Mouse (Mus musculus): ENCODE data around the gene Klhl31.

Gene Klhl31

DNA sequence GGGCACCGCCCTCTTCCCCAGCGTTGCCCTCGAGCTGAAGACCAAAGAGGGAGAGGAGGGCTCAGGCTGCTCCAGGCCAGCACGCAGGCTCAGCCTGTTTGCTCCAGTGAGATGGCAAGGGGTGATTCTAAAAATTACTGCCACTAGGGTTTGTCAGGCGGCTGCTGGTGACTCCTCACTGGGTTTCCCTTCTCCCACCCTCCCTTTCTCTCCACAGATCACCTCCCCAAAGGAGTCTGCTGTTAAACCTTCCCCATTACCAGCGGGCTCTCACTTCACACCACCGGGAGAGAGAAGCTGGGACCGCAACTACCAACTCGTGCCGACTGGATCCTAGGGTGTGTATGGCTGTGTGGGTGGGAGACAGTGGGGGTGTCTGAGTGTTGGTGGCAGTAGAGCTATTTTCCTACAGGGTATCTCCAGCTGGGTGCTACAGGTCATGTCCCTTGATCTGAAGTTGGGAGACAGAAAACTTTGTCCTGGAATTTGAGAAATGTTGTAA is at the start of gene Klhl31:
TSS of gene Klhl31 (plus strand) at position 51 of the 502 bp plus-strand sequence.
- ATAC-seq (ENCODE audit: low TSS enrichment) = no peak

DNA sequence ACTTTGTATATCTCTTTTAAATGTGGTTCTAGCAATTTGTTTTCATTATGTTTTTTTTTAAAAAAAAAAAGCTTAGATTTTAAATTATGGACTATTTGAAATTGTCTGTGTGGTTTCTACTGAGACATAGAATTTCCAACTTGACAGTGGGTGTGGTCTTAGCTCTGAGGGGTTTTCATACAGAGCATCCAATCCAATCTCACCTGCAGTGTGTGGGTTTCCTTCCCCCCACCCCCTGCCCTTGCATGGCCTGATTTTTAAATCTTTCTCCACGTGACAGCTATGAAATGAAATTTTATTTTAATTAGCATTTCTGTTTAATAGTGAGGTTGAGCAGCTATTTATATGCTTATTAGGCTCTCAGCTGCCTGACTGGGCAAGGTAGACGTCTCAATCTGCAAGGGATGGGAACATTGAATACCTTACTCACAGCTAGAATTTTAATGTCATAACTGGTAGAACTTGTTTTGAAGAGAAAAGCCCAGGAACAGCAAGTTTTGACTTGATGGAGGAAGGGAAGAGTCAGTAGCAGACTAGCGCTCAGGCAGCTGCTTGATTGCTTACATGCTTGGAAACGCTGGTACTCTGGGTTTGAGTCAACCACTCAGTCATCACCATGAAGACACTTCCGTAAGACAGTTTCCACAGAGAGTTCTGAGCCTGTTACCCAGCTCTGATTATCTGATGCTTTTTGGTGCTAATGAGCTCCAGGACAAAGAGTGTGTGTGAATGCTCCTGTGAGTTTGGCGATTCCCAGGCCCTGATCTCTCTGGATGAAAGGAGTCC is 49.3 kb upstream of the Klhl31 start:
- no peak for ATAC-seq (ENCODE audit: low TSS enrichment)

DNA sequence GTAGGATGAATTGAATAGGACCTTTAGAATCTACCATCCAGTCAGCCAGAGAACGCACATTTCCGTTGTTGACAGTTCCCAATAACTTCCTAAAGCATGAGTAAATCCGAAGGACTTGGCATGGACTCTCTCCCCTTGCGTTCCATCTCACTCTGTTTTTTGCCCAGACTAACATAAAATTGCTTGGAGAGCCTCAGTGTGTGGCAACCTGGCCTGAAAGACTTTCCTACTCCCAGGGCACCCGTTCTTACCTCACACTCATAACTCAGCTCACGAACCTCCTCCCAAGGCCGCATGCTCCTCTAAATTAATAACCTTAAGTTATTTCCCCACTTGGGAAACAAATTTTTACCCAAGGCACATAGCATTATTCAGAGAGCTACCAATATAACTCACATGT is 48.7 kb upstream of the Klhl31 start:
- no peak for ATAC-seq (ENCODE audit: low TSS enrichment)

DNA sequence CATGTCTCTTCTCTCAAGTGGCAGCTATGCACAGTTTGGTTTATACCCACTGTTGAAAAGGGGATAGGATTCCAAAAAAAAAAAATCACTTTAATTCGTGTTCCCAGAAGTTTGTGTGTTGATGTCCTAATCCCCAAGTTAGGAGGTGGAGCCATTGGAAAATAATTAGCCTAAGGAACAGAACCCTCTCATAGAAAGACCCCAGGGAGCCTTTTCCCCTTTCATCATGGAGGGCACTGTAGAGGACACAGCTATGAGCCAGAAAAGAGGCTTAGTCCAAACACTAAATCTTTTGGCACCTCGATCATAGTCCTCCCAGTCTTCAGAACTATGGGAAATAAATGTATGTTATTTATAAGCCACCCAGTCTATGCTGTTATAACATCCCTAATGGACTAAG is 46.8 kb upstream of the Klhl31 start:
- no peak for ATAC-seq (ENCODE audit: low TSS enrichment)

DNA sequence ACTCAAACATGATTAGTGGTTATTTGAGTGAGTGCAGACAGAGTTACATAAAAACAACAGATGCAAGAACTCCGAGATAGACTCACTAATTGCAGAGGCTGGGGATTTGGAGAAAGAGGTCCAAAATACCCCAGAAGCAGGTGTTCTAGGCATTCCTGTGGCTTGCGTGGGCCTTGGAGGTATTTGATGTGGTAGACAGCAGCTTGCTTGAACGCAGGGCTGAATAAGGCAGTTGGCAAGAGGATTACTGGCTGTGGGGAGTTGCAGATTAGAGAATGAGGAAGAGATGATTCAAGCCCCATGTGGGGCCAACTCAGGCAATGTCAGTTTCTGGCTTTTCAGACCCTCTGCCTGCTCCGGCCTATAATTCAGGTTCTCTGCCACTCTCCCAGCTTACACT is 43.9 kb upstream of the Klhl31 start:
- ATAC-seq (ENCODE audit: low TSS enrichment) = no peak

DNA sequence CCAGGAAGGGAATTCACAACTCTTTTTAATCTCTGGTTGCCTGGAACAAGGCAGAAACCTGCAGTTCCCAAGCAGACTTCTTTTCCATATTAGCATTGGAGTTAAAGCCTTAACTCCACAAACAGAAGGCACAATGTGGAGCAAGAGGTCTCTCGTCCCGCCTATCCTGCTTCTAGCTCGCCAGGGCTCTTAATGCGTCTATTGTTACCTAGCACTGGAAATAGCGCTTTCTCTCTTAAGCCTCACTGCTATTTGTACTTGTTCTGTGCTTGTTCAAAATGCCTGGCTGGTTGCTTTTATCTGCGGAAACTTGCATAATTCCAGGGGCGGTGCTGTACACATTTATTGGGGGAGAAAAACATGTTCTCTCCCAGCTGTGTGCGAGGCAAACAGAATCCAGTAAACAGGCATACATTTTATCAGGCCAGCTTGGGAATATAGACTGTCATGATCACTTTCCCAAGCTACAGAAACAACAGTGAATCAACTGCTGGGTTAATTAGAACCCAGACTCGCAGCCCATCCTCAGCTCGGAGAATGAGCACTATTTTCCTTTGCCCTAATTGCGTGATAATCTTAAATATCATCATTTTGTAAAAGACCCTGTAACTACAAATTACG is 41.2 kb upstream of the Klhl31 start:
- ATAC-seq (ENCODE audit: low TSS enrichment) = peak; percentile 23; the same call in 1 of the 2 replicates

DNA sequence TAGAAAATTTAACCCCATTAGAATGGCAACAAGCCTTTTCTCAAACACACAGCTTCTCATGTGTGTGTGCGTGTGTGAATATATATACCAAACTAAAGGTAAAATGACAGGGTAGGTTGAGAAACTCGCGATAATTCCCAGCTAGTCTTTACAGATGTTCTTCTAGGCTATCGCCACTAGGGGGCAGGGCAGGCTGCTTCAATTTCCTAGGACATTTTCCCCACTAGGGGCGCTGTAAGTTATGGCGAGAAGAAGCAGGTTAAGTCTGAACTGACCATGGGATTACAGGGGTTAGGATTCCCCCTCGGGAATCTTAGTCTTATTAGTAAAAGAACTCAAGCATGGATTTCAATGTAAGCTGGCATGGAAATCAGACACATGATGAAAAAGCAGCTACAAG is 39.9 kb upstream of the Klhl31 start:
- ATAC-seq (ENCODE audit: low TSS enrichment) = peak; percentile 64

DNA sequence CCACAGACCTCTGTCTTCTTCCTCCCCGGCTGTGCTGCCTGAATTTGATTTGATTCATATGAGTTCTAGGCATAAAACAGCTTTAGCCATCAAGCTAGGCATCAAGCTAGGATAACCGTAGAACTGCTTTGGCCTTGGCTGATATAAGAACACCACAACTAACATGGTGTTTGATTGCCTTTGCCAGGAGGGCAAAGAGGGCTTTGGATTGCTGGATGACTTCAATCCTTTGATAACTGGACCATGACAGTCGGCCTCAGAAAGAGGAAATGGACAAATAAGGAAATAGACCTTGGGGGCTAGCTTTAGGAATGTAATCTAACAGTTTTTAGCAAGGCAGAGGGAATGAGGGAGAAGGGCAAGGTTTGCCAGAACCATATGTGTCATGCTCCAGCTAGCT is 37.7 kb upstream of the Klhl31 start:
- ATAC-seq (ENCODE audit: low TSS enrichment) = no peak

DNA sequence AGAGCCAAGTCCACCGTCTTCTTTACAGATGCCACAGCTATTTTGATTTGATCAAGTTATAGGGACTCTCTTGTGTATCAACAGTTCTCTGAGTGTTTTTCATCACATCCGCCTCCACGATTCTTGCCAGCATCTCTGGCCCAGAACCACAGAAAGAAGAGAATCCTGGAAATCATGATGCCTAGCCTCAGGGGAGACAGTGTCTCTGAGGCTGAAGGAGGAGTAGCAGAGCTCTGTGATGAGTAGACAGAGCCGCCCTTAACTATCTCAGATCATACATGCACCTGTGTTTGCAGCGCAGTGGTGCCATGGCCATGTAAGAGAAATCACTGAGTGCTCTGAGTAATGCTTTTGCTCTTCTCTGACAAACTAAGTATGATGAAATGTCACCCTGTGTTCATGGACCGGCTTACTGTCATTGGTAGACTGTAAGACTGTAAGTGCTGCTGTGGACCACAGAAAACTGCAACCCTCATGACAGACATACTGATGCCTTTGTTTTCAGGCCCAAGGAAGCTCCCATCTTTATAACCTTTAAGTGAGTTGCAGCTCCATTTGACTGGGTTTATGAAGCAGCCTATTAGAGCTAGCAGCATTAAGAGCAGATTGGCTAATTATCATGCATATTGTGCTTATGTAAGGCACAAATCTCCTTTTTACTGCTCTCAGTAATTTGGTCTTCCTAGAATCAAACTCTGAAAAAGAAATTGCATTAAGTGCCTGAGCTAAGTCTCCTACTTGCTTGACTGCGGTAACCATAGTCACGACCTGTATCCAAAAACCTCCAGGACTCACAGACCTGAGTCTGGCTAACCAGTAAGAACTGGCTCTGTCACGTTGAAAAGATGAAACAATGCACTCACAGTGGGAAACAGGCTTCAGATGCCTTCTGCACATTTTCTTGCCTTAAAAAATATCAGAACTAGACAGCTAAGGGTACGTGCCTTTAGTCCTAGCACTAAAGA is 33.7 kb upstream of the Klhl31 start:
- ATAC-seq (ENCODE audit: low TSS enrichment) = 0 out of 2 replicates have a peak, but pooled peaks have one; percentile 20

DNA sequence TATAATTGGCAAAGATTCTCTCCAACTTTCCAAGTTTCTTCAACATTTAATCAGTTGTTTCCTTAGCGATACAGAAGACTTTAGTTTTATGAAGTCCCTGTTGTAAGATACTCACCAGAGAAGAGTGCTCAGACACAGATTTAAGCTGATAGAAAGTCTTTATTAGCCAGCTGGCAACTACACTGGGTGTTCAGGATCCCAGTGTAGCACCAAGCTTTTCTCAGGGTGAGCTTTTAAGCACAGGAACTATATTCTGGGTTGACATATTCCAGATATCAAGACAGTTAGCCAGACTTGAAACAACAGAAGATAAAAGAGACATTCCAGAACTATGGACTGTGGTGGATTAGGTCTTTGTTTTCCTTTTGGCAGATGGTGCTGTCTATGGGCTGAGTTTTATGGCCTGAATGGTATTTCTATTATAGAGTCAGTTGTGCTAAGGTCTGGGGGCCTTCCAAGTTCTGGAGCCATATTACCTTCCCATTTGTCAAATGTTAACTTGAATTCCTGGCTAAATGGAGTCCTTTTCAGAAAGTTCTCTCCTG is 32.3 kb upstream of the Klhl31 start:
- no peak for ATAC-seq (ENCODE audit: low TSS enrichment)

DNA sequence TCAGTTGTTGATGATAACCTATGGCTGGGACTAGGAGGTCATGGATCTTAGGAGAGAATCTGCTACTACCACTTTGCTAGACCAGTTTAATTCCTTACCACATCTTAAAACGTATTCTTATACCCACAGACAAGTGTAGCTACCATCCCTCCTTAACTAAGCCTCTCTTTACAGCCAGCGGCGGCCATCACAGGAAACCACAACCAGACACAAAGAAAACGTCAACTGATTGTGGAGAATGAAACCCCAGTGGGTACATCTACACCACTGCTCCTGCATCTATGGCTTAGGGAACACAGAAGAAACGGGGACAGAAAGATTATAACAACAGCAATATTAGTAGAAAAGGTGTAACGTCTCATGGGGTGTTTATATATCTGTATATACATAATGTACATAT is 29.0 kb upstream of the Klhl31 start:
- ATAC-seq (ENCODE audit: low TSS enrichment) = no peak

DNA sequence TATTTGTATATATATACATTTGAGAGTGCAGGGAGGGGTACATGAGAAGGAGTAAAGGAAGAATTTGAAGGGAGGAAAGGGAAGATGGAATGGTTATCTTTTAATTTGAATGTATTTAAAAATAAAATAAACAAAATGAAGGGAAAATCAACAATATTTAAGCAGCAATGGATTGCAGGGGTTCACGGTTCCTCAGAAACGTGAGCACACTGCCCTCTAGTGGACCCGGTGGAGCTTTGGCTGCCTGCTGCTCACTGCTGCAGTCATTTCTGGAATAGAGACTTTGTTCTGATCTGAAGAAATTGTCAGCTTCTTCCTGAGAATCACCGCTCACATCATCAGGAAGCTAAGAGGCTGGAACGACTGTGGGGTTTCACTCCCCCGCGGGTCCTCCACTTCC is 28.5 kb upstream of the Klhl31 start:
- no peak for ATAC-seq (ENCODE audit: low TSS enrichment)

DNA sequence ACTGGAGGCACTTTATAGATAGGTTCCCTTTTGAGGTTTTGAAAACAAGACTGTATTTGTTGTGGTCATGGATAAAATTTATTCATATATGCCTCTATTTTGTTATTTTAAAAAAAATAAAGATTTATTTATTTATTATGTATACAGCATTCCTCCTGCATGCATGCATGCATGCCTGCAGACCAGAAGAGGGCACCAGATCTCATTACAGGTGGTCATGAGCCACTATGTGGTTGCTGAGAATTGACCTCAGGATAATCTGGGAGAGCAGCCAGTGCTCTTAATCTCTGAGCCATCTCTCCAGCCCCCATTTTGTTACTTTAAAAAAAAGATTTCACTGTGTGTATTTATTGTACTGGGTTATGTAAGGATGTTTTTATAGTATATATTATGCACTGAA is 25.5 kb upstream of the Klhl31 start:
- ATAC-seq (ENCODE audit: low TSS enrichment) = no peak

DNA sequence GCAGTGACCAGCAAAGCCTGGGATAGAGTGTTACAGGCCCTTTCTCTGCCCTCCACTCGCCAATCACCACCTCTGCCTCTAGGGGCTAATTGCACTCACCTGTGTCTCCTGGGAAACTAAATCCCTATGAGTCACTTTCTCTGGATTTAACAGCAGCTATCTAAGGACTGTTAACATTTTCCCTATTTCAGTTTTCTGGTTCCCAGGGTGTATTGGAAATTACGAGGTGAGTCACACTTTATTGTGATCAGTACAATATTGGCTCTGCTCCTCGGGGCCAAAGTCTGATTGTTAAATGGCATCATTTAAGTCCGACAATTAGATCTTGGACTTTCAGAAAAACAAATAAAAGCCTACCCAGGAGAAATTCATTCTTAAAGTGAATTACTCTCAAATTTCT is 24.0 kb upstream of the Klhl31 start:
- ATAC-seq (ENCODE audit: low TSS enrichment) = no peak

DNA sequence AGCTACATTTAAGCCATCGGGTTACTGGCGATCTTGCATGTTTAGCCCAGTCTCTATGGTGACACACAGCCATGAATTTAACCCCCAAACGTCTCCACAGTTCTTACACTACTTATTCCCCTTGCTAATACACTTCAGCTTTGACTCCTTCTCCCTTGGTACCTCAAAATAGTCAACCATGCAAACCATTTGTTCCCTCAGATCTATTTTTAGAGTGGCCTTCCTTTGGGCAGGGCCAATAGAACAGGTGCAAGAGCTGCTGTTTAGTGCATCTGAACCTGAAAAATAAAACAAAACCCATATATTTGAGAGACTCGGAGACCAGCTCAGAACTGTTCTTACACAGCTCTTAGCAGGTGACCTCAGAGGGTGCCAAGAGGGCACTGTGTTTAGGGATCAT is 20.4 kb upstream of the Klhl31 start:
- ATAC-seq (ENCODE audit: low TSS enrichment) = no peak

DNA sequence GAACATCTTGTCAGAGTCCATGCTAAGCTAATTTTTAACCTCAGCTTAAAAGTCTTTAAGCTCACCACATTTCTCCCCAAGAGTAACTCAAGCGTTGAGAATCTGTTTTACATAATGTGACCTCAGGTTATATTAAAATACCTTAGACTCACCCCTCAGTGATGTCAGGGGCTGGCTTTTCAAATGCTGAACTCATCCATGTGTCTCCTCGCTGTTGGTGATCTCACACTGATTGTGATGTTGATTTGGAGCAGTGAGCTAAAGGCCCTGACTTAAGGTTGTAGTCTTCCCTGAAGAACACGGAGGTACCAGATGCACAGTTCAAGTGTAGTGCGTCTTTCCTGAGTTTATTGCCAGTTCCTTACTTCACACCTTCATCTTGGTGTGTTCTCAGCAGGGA is 19.5 kb upstream of the Klhl31 start:
- ATAC-seq (ENCODE audit: low TSS enrichment) = no peak

DNA sequence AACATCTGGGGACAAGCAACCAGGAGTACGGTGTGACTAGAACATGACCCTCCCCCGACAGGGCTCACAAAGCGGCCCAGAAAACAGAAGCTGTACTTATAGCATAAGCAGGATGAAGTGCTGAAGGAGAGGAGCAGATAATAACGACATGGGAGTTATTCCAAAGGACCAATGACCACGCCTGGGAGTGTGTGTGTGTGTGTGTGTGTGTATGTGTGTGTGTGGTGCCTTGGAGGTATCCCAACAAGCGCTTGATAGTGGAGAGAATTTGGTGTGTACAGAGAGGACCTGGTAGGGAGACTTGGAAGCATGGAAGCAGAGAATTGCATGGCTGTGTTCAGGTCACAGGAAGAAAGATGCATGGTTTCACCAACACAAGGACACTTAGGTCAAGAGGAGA is 18.5 kb upstream of the Klhl31 start:
- no peak for ATAC-seq (ENCODE audit: low TSS enrichment)

DNA sequence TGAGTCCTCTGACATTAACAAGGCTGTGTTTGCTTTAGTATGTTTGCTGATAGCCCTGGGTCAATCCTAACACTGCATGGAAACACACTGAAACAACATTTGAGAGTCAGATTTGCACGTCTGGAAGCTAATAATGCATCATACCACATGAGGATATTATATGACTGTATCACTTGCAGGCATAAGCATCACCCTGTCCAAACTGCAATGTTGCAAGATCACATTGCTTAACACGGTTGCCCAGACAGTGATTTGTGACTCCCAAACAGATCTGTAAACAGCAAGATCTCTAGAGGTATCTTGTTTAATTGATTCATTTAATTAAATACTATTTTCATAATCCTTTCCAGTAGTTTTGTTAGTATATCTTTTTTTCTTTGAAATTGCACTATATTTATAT is 17.9 kb upstream of the Klhl31 start:
- ATAC-seq (ENCODE audit: low TSS enrichment) = no peak

DNA sequence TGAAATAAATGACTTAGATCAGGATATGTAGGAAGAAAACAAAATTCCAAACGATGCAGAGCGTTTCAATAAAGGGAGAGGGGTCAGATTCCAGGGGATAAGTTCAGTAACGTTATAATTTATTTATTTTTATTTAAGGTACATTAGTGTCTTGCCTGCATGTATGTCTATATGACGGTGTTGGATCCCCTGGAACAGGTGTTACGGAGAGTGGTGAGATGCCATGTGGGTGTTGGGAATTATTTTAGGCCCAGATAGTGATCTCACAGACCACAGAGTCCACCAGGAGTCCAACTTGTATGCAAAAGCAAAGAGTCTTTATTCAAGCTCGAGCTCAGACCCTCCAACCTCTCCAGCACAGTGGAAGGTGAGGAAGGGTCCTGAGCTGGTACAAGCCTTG is 16.2 kb upstream of the Klhl31 start:
- no peak for ATAC-seq (ENCODE audit: low TSS enrichment)

DNA sequence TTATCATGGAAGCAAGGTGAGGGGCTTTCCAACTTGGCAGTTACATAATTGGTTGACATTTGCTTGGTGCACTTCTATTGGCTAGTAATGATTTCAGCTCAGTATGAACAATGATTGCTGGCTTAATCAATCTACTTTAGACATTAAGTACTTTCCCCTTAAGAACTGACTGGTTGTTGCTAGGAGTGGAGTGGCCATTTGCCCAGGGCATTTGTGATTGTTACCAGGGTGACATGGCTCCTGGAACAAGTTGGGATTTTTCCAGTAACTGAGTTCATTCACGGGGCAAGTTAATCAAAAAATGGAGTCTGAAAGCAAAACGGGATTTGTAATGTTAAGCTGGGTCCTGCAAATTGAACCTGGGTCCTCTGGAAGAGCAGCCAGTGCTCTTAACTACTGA is 15.8 kb upstream of the Klhl31 start:
- no peak for ATAC-seq (ENCODE audit: low TSS enrichment)

DNA sequence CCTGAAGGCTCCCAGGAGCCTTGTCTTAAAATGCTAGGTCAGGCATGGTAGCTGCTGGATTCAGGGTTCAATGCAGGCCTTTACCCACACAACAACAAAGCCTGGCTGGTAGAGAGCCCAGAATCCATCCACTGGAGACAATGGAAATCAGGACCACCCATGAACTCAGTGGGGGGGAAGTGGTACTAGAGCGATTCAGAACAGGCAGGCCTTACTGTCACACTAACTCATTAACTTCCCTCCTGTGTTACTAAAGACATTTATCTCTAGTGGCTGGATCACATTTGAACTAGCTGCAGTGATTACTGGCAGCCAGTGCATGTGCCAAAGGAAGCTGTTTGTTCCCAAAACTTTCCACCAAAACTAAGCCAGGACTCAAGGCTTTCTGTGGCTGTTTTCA is 13.4 kb upstream of the Klhl31 start:
- no peak for ATAC-seq (ENCODE audit: low TSS enrichment)

All from frontal cortex, adult (tissue).